Mouse (Mus musculus): Measurements from ENCODE around the gene Tll1.

Tll1 gene

DNA sequence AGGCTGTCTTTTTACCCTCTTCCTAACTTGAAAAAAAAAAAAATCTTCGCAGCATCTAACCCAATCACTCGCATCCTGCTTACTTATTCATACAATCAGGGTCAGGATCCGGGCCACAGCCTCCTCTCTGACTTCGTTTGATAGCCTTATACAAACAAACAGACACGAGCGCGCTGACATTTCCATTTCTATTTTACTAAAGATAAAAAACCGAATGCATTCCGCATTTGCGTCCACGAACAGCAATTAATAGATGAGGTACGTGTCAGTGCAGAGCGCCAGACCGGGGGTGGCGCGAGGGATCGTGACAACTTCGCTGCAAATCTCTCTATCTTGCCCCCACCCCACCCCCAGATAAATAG lies at the start of gene Tll1:
Gene Tll1, minus strand, starts transcription at position 248 of the 362 bp plus-strand sequence.
- DNase-seq = peak; percentile 18

DNA sequence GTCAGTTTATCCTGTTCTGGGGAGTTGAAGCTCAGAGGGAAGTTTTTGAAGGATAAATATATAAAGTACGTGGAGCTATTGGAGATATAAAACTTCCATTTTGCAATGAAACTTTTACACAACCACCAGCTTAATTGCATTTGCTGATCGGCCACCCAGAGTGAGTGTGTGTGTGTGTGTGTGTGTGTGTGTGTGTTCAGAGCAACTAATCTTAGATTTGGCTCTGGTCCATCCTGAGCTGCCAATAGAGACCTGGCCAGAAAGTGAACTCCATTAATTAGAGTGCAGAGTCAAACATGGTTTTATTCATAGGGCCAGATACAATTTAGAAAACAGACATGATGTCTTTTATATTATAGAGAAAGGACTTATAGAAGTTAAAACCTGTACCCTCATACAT lies 32.6 kb upstream of the Tll1 start:
- no peak for DNase-seq

DNA sequence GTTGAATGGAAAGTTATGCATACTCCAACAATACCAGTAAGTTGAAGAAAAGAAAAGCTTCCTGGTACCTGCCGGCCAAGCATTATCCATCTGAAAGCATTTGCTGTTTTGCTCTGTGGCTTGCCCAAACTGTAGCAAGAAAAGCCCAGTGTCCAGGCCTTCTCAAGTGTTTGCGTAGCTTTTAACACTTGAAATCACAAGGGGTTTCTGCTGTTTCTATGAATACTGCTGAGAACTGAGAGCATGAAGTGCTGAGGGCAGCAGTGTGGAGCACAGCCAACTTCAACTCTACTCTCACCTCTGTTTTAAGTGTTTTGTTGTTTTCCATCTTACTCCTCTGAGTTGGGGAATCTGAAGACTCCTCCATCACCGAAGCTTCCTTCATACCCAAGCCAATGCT lies 15.5 kb upstream of the Tll1 start:
- DNase-seq = no peak

DNA sequence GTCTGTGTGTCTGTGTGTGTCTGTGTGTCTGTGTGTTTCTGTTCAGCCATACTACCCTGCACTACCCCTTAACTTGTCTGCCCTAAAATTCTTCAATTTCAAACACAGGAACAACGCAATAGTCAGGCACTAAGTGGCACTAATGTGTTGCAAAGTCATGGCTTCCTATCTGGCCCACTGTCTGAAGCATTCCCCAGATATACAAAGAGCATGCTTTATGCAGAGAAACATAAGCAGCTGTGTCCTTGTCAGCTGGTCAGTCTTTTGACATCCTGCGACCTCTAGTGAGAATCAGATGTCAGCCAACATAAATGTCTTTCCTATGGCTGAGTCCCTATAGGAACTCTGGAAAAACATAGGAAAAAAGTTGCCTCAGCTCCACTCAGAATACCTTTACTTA lies 11.6 kb upstream of the Tll1 start:
- DNase-seq = no peak

DNA sequence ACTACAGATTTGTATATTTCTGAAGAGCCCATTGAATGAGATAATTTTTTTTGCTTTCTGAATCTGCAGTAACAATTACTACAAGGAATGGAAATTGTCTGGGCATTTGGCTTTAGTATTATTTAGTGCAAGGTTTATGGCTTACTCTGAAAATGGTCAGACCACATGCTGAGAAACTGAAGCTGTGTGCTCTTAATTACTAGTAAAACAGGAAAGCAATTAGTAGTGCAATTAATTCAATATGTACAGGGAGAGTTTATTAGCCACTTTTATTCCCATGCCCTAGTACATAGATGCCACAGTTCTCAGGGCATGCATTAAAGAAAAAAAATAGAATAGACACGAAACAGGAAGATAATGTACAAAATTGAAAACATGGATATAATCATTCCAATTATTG lies 10.2 kb upstream of the Tll1 start:
- no peak for DNase-seq

DNA sequence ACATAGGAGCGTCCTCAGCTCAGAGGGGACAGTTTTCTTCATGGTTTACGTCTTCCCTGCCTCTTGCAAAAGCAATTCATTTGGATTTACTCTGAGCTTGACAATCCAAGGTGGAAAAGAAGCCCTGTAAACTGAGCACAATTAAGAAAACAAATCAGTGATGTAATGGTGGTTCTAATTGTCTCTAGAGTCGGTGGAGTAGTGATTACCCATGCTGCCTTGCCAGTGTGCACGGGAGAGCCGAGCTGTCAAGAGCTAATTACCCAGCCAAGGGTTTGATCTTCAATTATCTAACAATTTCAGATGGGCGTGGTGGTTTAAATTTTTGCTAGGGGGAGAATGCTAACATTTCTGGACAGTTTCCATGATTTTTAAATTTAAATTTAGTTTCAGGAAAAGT lies 9.3 kb upstream of the Tll1 start:
- no peak for DNase-seq

DNA sequence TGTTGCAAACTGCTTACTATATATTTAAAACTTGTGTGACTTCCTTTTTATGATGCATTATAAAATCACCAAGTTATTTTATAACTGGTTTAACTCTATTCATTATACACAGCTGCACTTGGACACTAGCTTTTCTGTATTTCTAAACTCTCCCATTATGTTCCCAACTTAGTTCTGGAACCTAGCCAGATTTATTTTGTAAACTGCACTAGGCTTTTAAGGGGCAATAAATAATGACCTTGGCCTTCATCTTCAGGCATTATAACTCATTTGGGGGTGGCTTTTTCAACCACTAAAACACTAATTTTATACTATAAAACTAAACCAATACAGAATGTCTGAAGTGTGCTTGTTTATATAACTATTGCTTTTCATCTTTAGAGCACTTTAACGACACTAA lies 8.8 kb upstream of the Tll1 start:
- no peak for DNase-seq

DNA sequence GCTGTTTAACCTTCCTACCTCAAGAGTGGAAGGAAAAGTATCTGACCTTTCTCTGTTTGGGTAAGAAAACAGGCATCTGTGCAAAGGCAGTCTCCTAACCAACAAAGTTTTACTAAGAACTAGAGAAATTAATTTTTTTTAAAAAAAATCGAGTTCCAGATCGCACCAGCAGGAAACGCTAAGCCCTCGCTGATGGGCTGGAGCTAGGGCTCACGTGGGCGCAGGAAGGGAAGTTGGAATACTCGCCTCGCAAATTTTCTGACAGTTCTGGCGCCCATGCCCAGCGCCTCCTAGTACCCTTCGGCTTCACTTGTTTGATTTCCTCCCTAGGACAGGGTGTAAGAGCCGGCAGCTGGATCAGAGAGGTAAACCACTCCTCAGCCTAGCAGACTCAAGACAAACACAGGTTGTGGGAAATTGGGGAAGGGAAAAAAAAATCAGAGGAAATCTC lies 365 bp upstream of the Tll1 start:
- DNase-seq = peak; percentile 27

DNA sequence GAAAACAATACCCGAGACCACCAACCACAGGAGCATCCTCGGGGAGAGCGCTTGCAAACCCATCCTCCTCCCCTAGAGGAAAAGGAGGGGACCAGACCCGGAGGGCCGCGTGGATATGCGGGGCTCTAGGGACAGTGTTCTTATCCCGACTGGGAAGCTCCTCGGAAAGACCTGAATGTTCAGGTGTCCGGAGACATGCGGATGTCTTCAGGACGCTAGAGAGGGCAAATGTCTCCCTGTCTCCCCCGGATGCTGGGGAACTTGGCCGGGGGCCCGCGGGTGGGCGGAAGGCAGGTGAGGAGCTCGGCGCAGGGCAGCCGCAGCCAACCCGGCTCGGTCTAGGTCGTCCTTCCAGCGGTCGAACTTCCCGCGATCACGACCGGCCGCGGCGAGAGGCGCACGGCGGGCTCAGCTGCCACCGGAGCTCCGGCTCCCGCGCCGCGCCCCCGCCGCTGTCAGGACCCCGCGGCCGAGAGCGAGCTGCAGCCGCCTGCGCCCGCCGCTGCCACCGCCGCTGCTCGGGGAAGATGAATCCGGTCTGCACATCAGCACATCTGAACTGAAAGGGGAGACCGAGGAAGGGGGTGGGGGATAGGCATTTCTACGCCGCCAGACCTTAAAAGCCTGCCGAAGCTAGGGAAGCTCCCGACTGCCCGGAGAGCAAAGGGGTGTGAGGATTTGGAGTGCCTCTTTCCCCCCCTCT lies 599 bp downstream of the Tll1 start:
- DNase-seq = peak; percentile 38

DNA sequence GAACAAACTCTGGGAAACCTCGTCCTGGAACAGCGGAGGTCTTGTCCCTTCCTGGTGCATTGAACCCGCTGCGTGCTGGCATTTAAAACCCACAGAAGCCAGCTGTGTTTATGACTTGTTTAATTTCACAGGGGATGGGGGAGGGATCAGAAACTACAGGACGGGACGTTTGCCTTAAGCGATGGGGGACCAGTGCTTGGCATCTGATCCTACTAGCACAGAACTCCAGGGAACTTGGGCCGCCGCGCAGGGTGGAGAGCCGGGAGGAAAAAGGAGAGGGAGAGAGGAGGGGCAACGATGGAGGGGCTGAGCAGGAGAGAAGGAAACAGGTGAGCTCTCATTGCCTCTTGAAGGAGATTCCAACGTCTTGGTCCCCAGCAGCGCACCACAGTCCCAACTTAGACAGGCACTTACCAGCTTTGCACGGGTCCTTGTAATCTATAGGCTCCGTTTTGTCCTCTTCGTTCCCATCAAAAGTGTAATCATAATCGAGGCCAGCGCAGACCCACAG lies 1.2 kb downstream of the Tll1 start:
- no peak for DNase-seq

DNA sequence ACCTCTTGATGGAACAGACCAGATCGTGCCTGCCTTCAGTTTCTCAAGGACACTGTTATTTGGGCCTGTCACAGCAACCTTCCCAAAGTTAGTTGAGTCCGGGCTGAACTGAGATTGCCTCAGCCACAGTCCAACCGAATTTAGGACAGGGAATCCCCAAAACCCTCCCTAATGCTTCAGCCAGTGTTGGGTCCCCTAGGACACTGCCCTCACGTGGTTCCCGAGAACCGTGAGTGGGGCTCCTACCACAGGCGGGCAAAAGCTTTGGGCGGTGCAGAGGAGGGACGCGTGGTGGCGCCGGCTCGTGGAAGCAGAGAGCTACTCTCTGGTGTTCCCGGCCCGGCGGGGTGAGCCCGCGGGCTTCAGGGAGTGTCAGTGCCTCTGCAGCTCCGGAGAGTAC lies 1.9 kb downstream of the Tll1 start:
- DNase-seq = peak; percentile 37

DNA sequence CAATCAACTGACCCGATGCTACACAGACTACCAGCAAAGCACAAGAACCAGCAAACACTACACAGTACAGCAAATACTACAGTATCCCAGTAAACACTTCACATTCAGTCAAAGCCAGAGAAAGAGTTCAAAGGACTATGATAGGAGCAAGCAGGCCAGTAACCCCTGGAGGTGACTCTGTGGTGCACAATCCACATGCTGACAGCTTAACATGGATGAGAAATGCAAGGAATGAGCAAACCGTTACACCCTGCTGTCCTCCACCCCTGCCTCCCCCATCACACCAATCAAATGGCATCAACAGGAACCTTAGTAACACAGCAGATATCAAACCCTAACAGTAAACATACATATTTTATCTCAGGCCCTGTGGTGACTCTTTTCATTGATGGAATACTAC lies 7.7 kb downstream of the Tll1 start:
- no peak for DNase-seq

DNA sequence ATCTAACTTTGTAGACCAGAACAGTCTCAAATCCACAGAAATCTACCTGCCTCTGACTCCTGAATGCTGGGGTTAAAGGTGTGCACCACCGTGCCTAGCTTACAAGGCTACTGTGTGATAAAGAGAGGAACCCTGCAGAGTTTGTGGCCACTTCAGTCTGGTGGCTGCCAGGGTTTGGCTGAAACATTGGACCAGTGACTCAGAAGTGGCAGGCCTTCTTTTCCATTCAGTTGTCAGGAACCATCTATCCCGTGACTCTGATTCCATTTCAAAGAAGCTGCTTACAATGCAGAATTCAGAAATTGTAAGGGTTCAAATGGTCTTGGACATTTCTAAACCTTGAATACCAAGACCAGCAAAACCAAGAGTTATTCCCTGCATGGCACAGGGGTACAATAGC lies 12.7 kb downstream of the Tll1 start:
- no peak for DNase-seq

DNA sequence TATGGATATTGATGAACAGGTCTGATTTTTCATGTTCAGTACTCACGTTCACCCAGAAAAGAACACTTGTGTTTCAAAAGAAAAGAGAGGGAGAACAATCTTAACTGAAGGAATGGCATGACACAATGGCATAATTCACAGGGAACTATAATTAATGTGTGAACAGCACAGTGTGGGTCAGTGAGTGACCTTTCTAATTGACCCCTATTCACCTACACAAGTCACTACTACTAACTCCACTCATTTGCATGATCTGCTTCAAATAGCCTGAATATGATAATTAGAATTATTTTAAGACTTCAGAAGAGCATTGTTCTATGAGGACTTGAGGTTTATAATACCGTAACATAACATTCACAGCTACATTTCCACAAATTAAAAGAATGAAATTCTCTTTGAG lies 18.2 kb downstream of the Tll1 start:
- no peak for DNase-seq

DNA sequence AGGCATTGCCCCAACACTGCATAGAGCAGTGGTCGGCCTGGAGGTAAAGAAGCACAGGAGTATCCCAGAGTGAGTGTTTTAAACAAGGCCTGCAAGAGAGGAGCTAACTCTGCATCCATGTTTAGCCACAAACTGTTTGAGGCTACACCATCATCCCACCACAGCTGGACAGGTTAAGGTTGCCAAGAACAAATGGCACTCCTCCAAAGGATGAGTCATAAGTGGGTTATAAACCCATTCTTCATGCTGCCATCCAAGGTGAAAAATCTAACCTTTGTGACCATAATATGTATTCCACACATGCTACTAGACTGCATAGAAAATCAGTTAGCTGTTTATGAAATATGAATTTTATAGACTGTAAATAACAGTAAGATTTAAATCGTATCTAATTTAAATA lies 29.1 kb downstream of the Tll1 start:
- DNase-seq = no peak

DNA sequence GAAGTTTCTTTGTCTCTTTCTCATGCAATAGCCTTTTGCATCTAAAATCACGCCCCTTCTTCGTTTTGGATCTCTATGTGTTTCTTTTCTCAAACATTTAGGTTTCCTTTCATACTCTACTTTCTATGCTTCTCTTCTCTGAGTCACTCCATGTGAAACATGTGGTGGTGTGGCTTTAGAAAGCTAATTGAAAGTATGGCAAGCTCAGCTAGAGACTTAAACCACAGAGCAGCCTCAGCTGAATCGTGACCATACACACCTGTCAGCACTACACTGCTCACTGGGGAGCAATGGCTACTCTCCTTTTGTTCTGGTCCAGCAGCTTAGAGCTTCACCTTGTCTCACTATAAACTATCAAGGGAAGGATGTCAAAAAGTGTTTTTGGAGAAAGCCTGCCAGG lies 31.2 kb downstream of the Tll1 start:
- no peak for DNase-seq

DNA sequence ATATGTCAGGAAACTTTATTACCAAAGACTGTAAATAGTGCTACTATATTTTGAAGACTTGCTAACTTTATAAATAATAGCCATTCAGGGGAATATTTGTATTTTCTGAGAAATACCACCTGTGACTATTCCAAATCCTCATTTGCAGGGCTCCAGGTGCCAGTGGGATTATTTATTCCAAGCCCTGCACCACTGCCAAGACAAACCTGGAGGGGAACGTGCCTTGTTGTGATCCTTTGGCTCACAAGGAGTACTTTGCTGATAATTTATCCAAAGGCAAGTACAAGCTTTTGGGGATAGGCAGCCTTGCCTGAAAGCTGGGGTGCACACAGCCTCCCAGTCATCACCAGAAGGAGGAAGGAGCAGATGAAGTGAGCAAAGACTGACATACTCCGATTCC lies 32.3 kb downstream of the Tll1 start:
- no peak for DNase-seq

DNA sequence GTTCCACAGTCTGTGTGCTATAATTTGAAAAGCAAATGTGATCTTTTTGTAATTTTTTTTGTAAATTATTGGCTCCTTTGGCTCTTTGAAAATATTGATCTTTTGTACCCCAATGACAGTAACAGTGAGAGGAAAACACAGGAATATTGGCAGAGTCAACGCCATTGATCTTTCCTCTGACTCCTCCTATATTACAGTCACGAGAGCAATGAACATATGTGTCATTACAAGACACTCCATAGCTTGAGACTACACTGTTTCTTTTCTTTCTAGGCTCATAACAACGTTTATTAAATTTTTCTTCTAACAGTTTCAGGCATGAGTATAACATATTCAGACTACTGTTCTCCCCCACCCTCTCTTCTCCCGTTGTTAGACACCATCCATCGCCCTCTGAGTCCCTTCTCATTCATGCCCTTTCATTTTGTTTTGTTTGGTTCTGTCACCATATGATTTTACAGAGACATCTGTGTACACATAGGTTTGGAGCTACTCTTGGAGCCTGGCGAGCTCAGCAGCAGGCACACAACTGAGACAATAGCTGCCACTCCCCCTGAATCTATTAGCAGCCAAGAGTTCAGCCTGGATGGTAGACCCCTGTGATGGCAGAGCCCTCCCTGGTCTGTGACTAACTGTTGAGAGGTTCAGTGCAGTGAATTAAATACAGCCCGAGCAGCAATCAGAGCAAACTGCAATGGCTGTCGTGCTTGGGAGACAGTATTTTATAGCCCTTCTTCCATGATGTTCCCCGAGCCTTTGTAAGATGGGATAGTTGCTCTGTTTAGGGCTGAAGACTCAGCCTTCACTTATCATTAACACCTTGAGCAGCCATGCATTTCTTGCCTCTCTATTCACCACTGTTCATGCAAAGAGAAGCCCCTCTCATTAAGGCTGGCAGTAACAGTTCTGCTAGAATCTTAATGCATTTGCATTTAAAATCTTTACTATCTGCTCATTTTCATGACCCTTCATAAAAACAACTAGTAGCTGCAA lies 52.9 kb downstream of the Tll1 start:
- DNase-seq = no peak

DNA sequence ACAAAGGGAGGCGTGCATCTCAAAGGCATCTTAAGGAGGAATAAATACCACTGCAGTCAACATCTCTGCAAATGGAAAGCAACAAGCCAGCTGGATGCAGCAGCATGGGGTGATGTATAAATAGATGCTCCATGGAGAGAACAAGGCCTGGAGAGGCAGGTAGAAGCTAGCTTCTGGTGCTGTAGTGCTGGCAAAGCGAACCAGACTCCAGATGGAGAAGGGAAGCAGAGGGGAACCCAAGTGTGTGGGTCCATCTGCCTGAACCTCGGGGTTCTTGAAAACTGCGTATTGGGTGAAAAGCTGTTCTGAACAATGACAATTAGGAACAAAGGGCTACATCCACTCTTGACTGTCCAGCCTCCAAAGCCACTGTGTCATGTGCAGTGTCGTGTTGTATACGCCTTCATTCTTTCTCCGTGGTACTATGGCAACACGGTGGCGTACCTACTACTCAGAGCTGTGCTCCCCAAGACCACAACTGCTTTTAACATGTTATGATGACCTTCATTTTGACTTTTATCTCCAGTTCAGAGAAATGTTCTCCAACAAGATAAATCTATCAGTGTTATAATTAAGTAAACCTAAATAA lies 53.8 kb downstream of the Tll1 start:
- peak; percentile 26 for DNase-seq

DNA sequence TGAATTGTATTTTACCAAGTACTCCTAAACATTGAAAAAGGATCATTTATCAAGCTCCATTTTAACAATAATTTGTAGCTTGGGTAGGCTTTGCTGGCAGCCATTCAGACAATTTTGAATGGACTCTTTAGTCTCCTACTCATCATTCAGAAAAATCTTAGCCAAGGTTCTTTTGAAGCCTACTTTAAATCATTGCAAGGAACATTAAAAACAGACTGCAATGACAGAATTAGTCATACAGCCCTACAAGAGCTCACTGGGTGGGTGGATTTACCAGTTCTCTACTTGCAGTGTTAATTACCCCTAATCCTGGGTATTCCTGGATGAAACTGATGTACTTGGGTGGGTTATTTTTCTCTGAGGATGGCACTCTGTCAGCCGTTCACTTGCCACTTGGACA lies 69.5 kb downstream of the Tll1 start:
- peak; percentile 12 for DNase-seq

DNA sequence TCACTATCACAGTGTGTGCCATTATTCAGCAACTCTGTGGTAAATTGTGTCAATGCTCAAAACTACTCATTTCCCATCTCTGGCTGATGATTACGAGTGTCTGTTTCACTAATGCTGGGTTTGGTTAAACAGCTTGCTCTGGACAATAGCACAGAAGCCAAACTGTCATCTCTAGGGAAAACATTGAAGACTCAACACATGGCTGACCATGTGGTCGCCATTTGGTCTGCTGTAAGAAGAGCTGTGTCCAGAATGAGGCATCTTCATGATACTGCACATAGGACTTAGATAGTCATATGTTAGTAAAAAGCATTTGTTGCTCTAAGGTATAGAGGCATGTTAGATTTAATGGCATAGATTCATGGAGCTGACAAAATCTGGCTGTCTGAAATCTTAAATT lies 98.9 kb downstream of the Tll1 start:
- no peak for DNase-seq

DNA sequence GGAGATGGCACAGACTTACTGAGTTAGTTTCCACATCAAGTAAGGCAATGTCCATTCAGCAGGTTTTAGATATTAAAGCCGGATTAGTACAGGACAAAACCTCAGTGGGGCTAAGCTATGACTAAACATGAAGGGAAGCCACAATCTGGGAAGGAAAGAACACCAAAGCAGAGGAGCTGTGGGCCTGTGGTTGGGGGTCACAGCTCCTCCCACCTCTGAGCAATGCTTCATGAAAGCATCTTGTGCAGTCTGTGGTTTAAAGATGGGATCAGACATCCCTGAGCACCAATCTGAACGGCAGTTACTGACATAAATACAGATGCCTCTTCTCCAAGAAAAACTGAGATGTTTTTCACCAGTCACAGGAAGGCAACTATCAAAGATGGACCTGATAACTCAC lies 132.7 kb downstream of the Tll1 start:
- DNase-seq = no peak

DNA sequence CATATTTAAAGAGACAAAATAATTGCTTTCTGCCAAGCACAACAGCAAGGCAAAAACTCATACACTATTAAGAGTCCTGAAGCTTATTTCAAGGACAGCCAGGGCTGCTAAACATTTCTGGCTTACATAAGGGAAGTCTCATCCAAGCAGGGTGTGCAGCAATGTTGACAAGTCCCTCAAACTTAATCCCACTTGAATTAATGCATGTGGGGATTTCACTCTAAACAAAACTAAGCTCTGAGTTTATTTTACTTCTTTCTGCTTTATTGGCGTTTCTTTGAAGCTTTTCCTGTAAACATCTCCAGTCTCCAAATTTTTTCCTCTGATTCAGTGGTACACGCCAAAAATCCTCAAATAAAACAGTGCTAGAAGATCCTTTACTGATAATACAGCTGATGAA lies 146.2 kb downstream of the Tll1 start:
- DNase-seq = no peak

DNA sequence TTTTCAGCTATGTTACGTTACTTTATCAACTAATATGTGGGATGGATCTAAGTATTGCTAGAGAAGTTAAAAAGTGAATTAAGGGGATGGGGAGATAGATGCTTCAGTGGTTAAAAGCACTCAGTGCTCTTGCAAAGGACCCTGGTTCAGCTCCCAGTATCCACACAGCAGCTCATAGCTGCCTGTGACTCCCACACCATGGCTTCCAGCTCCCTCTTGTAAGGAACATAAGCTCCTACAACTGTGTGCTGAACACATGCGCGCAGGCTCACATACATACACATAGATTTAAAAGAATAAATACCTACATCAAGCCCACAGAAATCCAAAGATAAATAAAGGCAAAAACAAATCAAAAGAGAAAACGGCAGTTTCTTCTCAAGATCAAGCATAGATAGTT lies 148.5 kb downstream of the Tll1 start:
- DNase-seq = no peak
